Mouse (Mus musculus): Measurements from ENCODE around the gene Vmn1r173.
"Not testable (repeated sequence)": the region's sequence is repeated elsewhere in the genome, so short reads cannot be mapped to it uniquely, and the experiment has no call there.

The Vmn1r173 gene

DNA sequence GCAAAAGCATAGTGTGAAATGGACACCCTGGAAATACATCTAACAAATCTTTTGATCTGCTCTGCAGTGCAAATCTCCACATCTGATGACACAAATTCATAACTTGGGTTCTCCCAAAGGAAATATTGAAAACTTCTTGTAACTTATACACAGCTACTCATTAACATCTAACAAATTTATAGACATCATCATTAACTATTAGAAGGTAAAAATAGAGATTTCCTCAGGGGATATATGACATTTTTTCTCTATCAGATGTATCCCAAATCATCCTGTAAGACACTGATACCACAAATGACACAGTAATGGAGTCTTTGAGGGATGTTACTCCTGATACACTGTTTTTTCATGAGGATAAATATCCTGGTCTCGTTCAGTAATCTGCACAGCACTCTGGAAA, at the start of gene Vmn1r173:
Gene Vmn1r173 (plus strand): TSS at position 301 of the 400 bp plus-strand sequence.
- not testable (repeated sequence) for DNase-seq (ENCODE audit: low spot score in 2 of 2)

- no peak for DNase-seq (ENCODE audit: low spot score in 2 of 2)
These were observed 42.5 kb upstream of the Vmn1r173 start, which contains the start of gene Vmn1r172 for GRCm38 (mm10) chr7:23658016-23658415. TSS of gene Vmn1r172 (plus strand) at chr7:23658316.

GRCm38 (mm10) chr7:23751970-23752369, 51.5 kb downstream of the Vmn1r173 start, which contains the start of gene Vmn1r174:
TSS of gene Vmn1r174 (plus strand) at chr7:23752270.
- not testable (repeated sequence) for DNase-seq (ENCODE audit: low spot score in 2 of 2)

All from right cerebral cortex, adult 2 months (tissue).